Mouse (Mus musculus) limb, embryonic 14.5 days (tissue): Measurements from ENCODE around the gene Wfdc12. TPM values are rescaled to one million over a fixed set of nuclear protein-coding genes. Genes with fewer than 3 reads are reported as not detected.

ENCODE experiments used
- ATAC-seq: fragments of 200-750 bp; cut with Nextera tagmentation; 2 replicates; pipeline ENCODE4 v1.8.0; 2017; ENCODE audit warnings: low read depth, moderate number of reproducible peaks, moderate TSS enrichment; ENCODE audit not compliant: low FRiP score
- DNase-seq: peaks from one replicate; pipeline ENCODE4 v3.0.0-alpha.2; 2015; ENCODE audit warnings: low spot score
- H3K27ac ChIP-seq: fragments of 300-500 bp; sonication (generic); replicated peaks from 2 replicates; pipeline ENCODE4 v1.5.1; 2014; ENCODE audit warnings: low read depth, mild to moderate bottlenecking, low read length, moderate library complexity, mixed read lengths
- H3K27me3 ChIP-seq: fragments of 300-500 bp; sonication (generic); 2 replicates; pipeline ENCODE4 v1.6.1; 2014; ENCODE audit warnings: low read length, mixed read lengths; ENCODE audit not compliant: control insufficient read depth, insufficient read depth
- H3K36me3 ChIP-seq: fragments of 300-500 bp; sonication (generic); 2 replicates; pipeline ENCODE4 v1.6.1; 2014; ENCODE audit warnings: mild to moderate bottlenecking, low read length, moderate library complexity, mixed read lengths; ENCODE audit not compliant: control insufficient read depth, insufficient read depth
- H3K4me1 ChIP-seq: fragments of 300-500 bp; sonication (generic); 2 replicates; pipeline ENCODE4 v1.6.1; 2014; ENCODE audit warnings: antibody characterized with exemption, low read length, mixed read lengths; ENCODE audit not compliant: control insufficient read depth, insufficient read depth
- H3K4me2 ChIP-seq: fragments of 300-500 bp; sonication (generic); replicated peaks from 2 replicates; pipeline ENCODE4 v1.6.1; 2014; ENCODE audit warnings: low read depth, mild to moderate bottlenecking, low read length, moderate library complexity; ENCODE audit not compliant: severe bottlenecking
- H3K4me3 ChIP-seq: fragments of 300-500 bp; sonication (generic); replicated peaks from 2 replicates; pipeline ENCODE4 v1.5.1; 2014; ENCODE audit warnings: low read length
- H3K9ac ChIP-seq: fragments of 300-500 bp; sonication (generic); 2 replicates; pipeline ENCODE4 v1.6.1; 2014; ENCODE audit warnings: mild to moderate bottlenecking, low read depth, low read length, moderate library complexity; ENCODE audit not compliant: severe bottlenecking
- H3K9me3 ChIP-seq: fragments of 300-500 bp; sonication (generic); 2 replicates; pipeline ENCODE4 v1.6.1; 2016; ENCODE audit warnings: low read length; ENCODE audit not compliant: control insufficient read depth
- POLR2A ChIP-seq: fragments of 200-500 bp; IDR thresholded peaks from 2 replicates; pipeline ENCODE4 v1.8.0; 2012; ENCODE audit warnings: inconsistent platforms, mild to moderate bottlenecking, moderate library complexity, borderline replicate concordance; ENCODE audit not compliant: insufficient read depth, insufficient read length; ENCODE audit errors: extremely low read depth
- WGBS: fragments of 180-500 bp; shearing (Covaris S2); extraction: QIAGEN DNeasy Blood & Tissue Kit; methylation state at CpG from one replicate; pipeline ENCODE4 v1.1.7; 2014; 5-methylcytosine and 5-hydroxymethylcytosine counted together
- polyA plus RNA-seq, 2 experiments: library from polyadenylated mRNA; depleted of rRNA in 1 of 2; stranded (reverse) in 1 of 2; unstranded in 1 of 2; fragments of >200 nt; fragmentation: Nextera tagmentation in 1 of 2; extraction: Ambion mirVana in 1 of 2; gene quantifications; 2 replicates each; pipeline versions ENCODE4 v1.2.1 to v1.2.3; 2012 to 2014

Gene Wfdc12
- polyA plus RNA-seq, 2 experiments = 0.30 TPM; not detected in 1

- ATAC-seq (no peak), DNase-seq (no peak)
- TF ChIP-seq POLR2A = no peak
- Histone ChIP-seq H3K9me3 (no peaks in the 10 kb centered on the region), H3K9ac (no peak overlapping the region), H3K4me1 (peaks cover 24% of the 10 kb centered on the region), H3K36me3 (peaks cover 21% of the 10 kb centered on the region), H3K27me3 (no peaks in the 10 kb centered on the region), H3K4me3 (no peak overlapping the region), H3K27ac (no peak overlapping the region), H3K4me2 (no peak overlapping the region)
- 88% methylated on average over 10 of the region's 10 CpGs for WGBS
These were observed 36.4 kb downstream of the Wfdc12 start for GRCm38 (mm10) chr2:164154007-164154406.

- DNase-seq (no peak), ATAC-seq (no peak)
- Histone ChIP-seq H3K9me3 (no peaks in the 10 kb centered on the region), H3K4me2 (no peak overlapping the region), H3K36me3 (peaks cover 21% of the 10 kb centered on the region), H3K4me3 (no peak overlapping the region), H3K9ac (no peak overlapping the region), H3K4me1 (peaks cover 31% of the 10 kb centered on the region), H3K27ac (peak overlapping the region; percentile 14; the same call in 1 of the 2 replicates), H3K27me3 (no peaks in the 10 kb centered on the region)
- WGBS = 94% methylated on average over 11 of the region's 11 CpGs
- TF ChIP-seq POLR2A = no peak
These were observed 38.1 kb downstream of the Wfdc12 start for GRCm38 (mm10) chr2:164152341-164152740.

- 16% methylated on average over 14 of the region's 14 CpGs for WGBS
- DNase-seq = peak; percentile 72
These were observed 40.2 kb downstream of the Wfdc12 start for GRCm38 (mm10) chr2:164150086-164150760.

GRCm38 (mm10) chr2:164146556-164146955 is 43.9 kb downstream of the Wfdc12 start:
- Histone ChIP-seq H3K4me3 (no peak overlapping the region), H3K4me2 (no peak overlapping the region), H3K27me3 (no peaks in the 10 kb centered on the region), H3K4me1 (peaks cover 48% of the 10 kb centered on the region), H3K36me3 (peaks cover 2% of the 10 kb centered on the region), H3K9ac (no peak overlapping the region), H3K9me3 (no peaks in the 10 kb centered on the region), H3K27ac (no peak overlapping the region)
- ATAC-seq (no peak), DNase-seq (no peak)
- no peak for TF ChIP-seq POLR2A
- 95% methylated on average over 12 of the region's 12 CpGs for WGBS

More at GRCm38 (mm10) chr2:164150086-164150760, 40.2 kb downstream of the Wfdc12 start:
- peak; percentile 87 for ATAC-seq
- peaks cover 21% of the 10 kb centered on the region for H3K36me3 ChIP-seq
- H3K27me3 ChIP-seq = no peaks in the 10 kb centered on the region
- H3K27ac ChIP-seq = peak overlapping the region; percentile 79
- H3K9ac ChIP-seq = peak overlapping the region; percentile 36; the same call in 1 of the 2 replicates
- TF ChIP-seq POLR2A = no peak
- peaks cover 31% of the 10 kb centered on the region for H3K4me1 ChIP-seq
- 0 out of 2 replicates have a peak overlapping the region, but pooled peaks have one; percentile 21 for H3K4me2 ChIP-seq
- no peaks in the 10 kb centered on the region for H3K9me3 ChIP-seq
- no peak overlapping the region for H3K4me3 ChIP-seq

GRCm38 (mm10) chr2:164144541-164144940 is 45.9 kb downstream of the Wfdc12 start:
- DNase-seq (no peak), ATAC-seq (no peak)
- 81% methylated on average over 10 of the region's 10 CpGs for WGBS
- Histone ChIP-seq H3K9me3 (no peaks in the 10 kb centered on the region), H3K9ac (no peak overlapping the region), H3K27ac (no peak overlapping the region), H3K27me3 (no peaks in the 10 kb centered on the region), H3K4me2 (no peak overlapping the region), H3K36me3 (peaks cover 2% of the 10 kb centered on the region; the same call in 1 of the 2 replicates), H3K4me1 (peaks cover 42% of the 10 kb centered on the region), H3K4me3 (no peak overlapping the region)
- TF ChIP-seq POLR2A = no peak
